ENCODE assay signal across 8 mouse cellular contexts in the genomic region with DNA sequence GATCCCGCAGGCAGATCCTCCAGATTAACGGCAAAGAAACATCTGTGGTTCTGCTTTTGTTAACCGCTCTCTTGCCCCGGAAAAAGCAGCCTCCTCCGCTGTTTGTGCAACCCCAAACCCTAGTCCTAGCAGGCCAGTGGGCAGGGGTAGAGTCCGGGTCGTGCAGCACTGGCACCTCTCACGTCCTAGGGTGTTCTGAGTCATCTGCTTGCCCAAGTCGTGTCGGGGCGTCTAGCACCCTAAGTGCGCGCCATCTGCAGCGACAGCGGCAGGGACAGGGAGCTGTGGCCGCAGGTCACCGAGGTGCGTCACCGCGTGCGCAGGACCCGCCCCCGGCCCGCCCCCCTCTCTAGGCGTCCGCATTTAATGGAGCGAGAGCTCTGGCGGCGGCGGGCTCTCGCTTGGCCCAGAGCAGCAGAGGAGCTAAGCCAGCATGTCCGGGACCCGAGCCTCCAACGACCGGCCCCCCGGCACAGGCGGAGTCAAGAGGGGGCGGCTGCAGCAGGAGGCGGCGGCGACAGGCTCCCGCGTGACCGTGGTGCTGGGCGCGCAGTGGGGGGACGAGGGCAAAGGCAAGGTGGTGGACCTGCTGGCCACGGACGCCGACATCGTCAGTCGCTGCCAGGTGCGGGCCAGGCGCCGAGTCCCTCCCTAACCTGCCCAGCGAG. TPM values are rescaled to one million over a fixed set of nuclear protein-coding genes. Genes with fewer than 3 reads are reported as not detected.
DNase-seq lines count a peak whose midpoint lies in the region; ATAC-seq and TF ChIP-seq lines count a peak whose summit lies in the region.

A gene (plus strand): TSS at position 360 of the 668 bp plus-strand sequence.

- WGBS in intestine, embryonic 16.5 days, result under 1% methylated on average over 56 of the region's 56 CpGs
- WGBS in stomach, postnatal 0 days, result 1% methylated on average over 49 of the region's 56 CpGs

- peaks cover 25% of the 10 kb centered on the region for H3K4me1 ChIP-seq in intestine, embryonic 16.5 days (ENCODE audit: control insufficient read depth, insufficient read depth, low read length)
- no peaks in the 10 kb centered on the region; the same call in 1 of the 2 replicates for H3K4me1 ChIP-seq in stomach, postnatal 0 days (replicated peaks; ENCODE audit: control insufficient read depth, insufficient read depth)

- no peak within 1 kb of the TSS for H3K27ac ChIP-seq in intestine, embryonic 16.5 days (ENCODE audit: low read length)
- H3K27ac ChIP-seq in stomach, postnatal 0 days (replicated peaks), result peak within 1 kb of the TSS; percentile 18; the same call in 1 of the 2 replicates

- peak within 1 kb of the TSS; percentile 75 for H3K9ac ChIP-seq in intestine, embryonic 16.5 days (ENCODE audit: low read depth, low read length)
- peak within 1 kb of the TSS; percentile 61 for H3K9ac ChIP-seq in stomach, postnatal 0 days (ENCODE audit: low read length)

- H3K9me3 ChIP-seq in intestine, embryonic 16.5 days (ENCODE audit: control insufficient read depth, low read length), result no peaks in the 10 kb centered on the region
- no peaks in the 10 kb centered on the region for H3K9me3 ChIP-seq in stomach, postnatal 0 days (ENCODE audit: control insufficient read depth, low read length)

- DNase-seq in right cerebral cortex, postnatal 4 days, result peak; percentile 42
- DNase-seq in right cerebral cortex, adult 2 months (ENCODE audit: low spot score in 2 of 2), result no peak
- peak; percentile 75 for DNase-seq in liver
- peak; percentile 64 to 68 for DNase-seq in monocyte, adult 2 months (ENCODE audit: low read depth in 1 of 2, low spot score in 2 of 2)
- DNase-seq in stomach, postnatal 0 days (ENCODE audit: low spot score), result peak; percentile 83

- peak; percentile 37 for ATAC-seq in common myeloid progenitor, adult 5-6 weeks (replicated peaks; ENCODE audit: low read depth, poor library complexity, severe bottlenecking)
- ATAC-seq in granulocyte monocyte progenitor cell, adult 5-6 weeks (replicated peaks; ENCODE audit: poor library complexity, severe bottlenecking), result peak; percentile 59
- peak; percentile 74 for ATAC-seq in intestine, embryonic 16.5 days
- peak; percentile 52 for ATAC-seq in stomach, postnatal 0 days (ENCODE audit: low FRiP score, low TSS enrichment)

- peak within 1 kb of the TSS; percentile 60 for H3K4me3 ChIP-seq in intestine, embryonic 16.5 days (ENCODE audit: low read length)
- H3K4me3 ChIP-seq in stomach, postnatal 0 days (ENCODE audit: low read depth, low read length), result peak within 1 kb of the TSS; percentile 50

- no peak for TF ChIP-seq EP300 in stomach, postnatal 0 days (optimal IDR thresholded peaks at IDR 0.05)

- H3K36me3 ChIP-seq in intestine, embryonic 16.5 days (ENCODE audit: control insufficient read depth, insufficient read depth, low read length), result no peaks in the 10 kb centered on the region
- no peaks in the 10 kb centered on the region for H3K36me3 ChIP-seq in stomach, postnatal 0 days (ENCODE audit: control insufficient read depth, insufficient read depth, low read length)

- 0 out of 2 replicates have a peak, but pooled peaks cover 4% of the 10 kb centered on the region for H3K27me3 ChIP-seq in intestine, embryonic 16.5 days (replicated peaks; ENCODE audit: control insufficient read depth, insufficient read depth, low read length)
- H3K27me3 ChIP-seq in stomach, postnatal 0 days (ENCODE audit: control insufficient read depth, insufficient read depth, low read length), result no peaks in the 10 kb centered on the region

- TF ChIP-seq CTCF in stomach, postnatal 0 days (IDR thresholded peaks at IDR 0.05; ENCODE audit: low read depth), result no peak

- peak within 1 kb of the TSS; percentile 99 for H3K4me2 ChIP-seq in intestine, embryonic 16.5 days (ENCODE audit: low read depth, low read length)
- H3K4me2 ChIP-seq in stomach, postnatal 0 days (replicated peaks; ENCODE audit: low read depth), result peak within 1 kb of the TSS; percentile 94

RNA-seq across cellular contexts. Expression of the gene that starts here (rescaled TPM):
- 33.6 and 35.4 TPM in 2 replicates for total RNA-seq in common myeloid progenitor, adult 5-6 weeks (2017)
- 128 and 139 TPM in 2 replicates for total RNA-seq in granulocyte monocyte progenitor cell, adult 5-6 weeks (2014; fragmentation: Nextera tagmentation)
- total RNA-seq in granulocyte monocyte progenitor cell, adult 5-6 weeks (2017), result 109 and 122 TPM in 2 replicates
- 2.1 and 2.7 TPM in 2 replicates for polyA plus RNA-seq in intestine, embryonic 16.5 days (2015; fragmentation: Nextera tagmentation; extraction: Ambion mirVana)
- 4.7 and 6.4 TPM in 2 replicates for polyA plus RNA-seq in stomach, postnatal 0 days (2015; fragmentation: Nextera tagmentation; extraction: Ambion mirVana)

Comparison
In these comparisons a context has a peak if more than half of its experiments do, and no peak if none do; other contexts are left out.
1. DNase-seq: peak in right cerebral cortex, postnatal 4 days (single experiment), liver (single experiment), monocyte, adult 2 months (2 of 2) and stomach, postnatal 0 days (single experiment); none in right cerebral cortex, adult 2 months (0 of 2).
2. Peak in every context shown above with its lines, with median percentiles within 50 percentile points of each other: ATAC-seq.